Mouse (Mus musculus): ENCODE data around the gene Arglu1. TPM values are rescaled to one million over a fixed set of nuclear protein-coding genes. Genes with fewer than 3 reads are reported as not detected.

Arglu1 gene
- polyA plus RNA-seq, 1 experiment = 20.7 TPM

DNA sequence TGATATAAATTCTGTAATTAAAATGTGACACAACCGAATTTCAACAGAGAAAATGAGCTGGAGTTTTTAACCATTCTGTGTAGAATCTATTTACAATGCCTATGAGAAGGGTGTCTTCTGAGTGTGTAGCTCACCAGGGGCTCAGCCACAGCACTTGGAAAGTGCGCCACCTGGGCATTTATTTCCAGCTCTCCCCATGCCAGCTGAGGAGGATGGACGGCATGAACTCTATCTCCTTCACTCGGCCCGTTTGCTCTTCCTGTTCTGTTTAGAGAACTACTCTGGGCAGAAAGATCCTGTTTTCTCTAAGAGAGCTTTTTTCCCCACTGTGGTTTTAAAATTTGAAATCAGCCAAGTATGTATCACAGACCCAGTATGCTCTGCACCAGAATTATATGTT, 37.0 kb downstream of the Arglu1 start:
- no peaks in the 10 kb centered on the region for H3K27me3 ChIP-seq (ENCODE audit: control insufficient read depth, insufficient read depth, low read length)
- H3K4me1 ChIP-seq (ENCODE audit: control insufficient read depth, insufficient read depth, insufficient read length) = no peaks in the 10 kb centered on the region
- no peak overlapping the region for H3K4me3 ChIP-seq (ENCODE audit: extremely low read depth, insufficient read depth, insufficient read length)
- no peaks in the 10 kb centered on the region for H3K36me3 ChIP-seq (ENCODE audit: control insufficient read depth, insufficient read depth, low read length)
- TF ChIP-seq POLR2A (IDR thresholded peaks at IDR 0.05; ENCODE audit: low read depth, low read length) = no peak
- DNase-seq (ENCODE audit: low read depth in 1 of 2, low spot score in 2 of 2) = no peak
- 23% methylated on average over 5 of the region's 5 CpGs for WGBS
- no peak overlapping the region for H3K27ac ChIP-seq (ENCODE audit: insufficient read depth, low read length)

DNA sequence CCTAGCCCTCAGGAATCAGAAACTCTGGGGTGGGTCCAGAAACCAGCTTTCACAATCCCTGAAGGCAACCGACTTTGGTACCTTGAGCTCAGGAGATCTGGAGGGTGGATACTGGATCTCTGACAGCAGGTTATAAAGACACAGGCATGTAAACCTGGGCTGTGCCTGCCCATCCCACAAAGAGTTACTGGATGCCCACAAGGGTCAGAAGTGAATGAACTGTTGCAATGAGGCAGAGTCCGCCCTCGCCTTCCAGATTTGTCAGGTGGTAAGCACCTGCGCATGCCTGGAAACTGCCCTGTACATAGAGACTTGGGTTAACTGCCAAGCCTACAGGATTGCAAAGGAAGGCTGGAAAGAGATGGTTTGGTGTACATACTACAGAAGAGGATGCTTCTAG, 37.9 kb downstream of the Arglu1 start:
- Histone ChIP-seq H3K4me1 (ENCODE audit: control insufficient read depth, insufficient read depth, insufficient read length) (no peaks in the 10 kb centered on the region), H3K27me3 (ENCODE audit: control insufficient read depth, insufficient read depth, low read length) (no peaks in the 10 kb centered on the region), H3K4me3 (ENCODE audit: extremely low read depth, insufficient read depth, insufficient read length) (no peak overlapping the region), H3K36me3 (ENCODE audit: control insufficient read depth, insufficient read depth, low read length) (no peaks in the 10 kb centered on the region), H3K27ac (ENCODE audit: insufficient read depth, low read length) (no peak overlapping the region)
- no peak for DNase-seq (ENCODE audit: low read depth in 1 of 2, low spot score in 2 of 2)
- TF ChIP-seq POLR2A (IDR thresholded peaks at IDR 0.05; ENCODE audit: low read depth, low read length) = no peak
- TF ChIP-seq CTCF (IDR thresholded peaks at IDR 0.05; ENCODE audit: extremely low read depth, insufficient read depth, insufficient read length, insufficient replicate concordance) = no peak
- 97% methylated on average over 4 of the region's 4 CpGs for WGBS

GRCm38 (mm10) chr8:8649944-8650343, 40.4 kb downstream of the Arglu1 start:
- WGBS = 89% methylated on average over 8 of the region's 8 CpGs
- no peaks in the 10 kb centered on the region for H3K4me1 ChIP-seq (ENCODE audit: control insufficient read depth, insufficient read depth, insufficient read length)
- no peak for DNase-seq (ENCODE audit: low read depth in 1 of 2, low spot score in 2 of 2)
- TF ChIP-seq POLR2A (IDR thresholded peaks at IDR 0.05; ENCODE audit: low read depth, low read length) (no peak), CTCF (IDR thresholded peaks at IDR 0.05; ENCODE audit: extremely low read depth, insufficient read depth, insufficient read length, insufficient replicate concordance) (no peak)
- no peaks in the 10 kb centered on the region for H3K36me3 ChIP-seq (ENCODE audit: control insufficient read depth, insufficient read depth, low read length)
- H3K27ac ChIP-seq (ENCODE audit: insufficient read depth, low read length) = no peak overlapping the region
- H3K27me3 ChIP-seq (ENCODE audit: control insufficient read depth, insufficient read depth, low read length) = no peaks in the 10 kb centered on the region
- no peak overlapping the region for H3K4me3 ChIP-seq (ENCODE audit: extremely low read depth, insufficient read depth, insufficient read length)

GRCm38 (mm10) chr8:8649536-8649935, 40.8 kb downstream of the Arglu1 start:
- Histone ChIP-seq H3K27ac (ENCODE audit: insufficient read depth, low read length) (no peak overlapping the region), H3K4me1 (ENCODE audit: control insufficient read depth, insufficient read depth, insufficient read length) (no peaks in the 10 kb centered on the region), H3K36me3 (ENCODE audit: control insufficient read depth, insufficient read depth, low read length) (no peaks in the 10 kb centered on the region), H3K4me3 (ENCODE audit: extremely low read depth, insufficient read depth, insufficient read length) (no peak overlapping the region), H3K27me3 (ENCODE audit: control insufficient read depth, insufficient read depth, low read length) (no peaks in the 10 kb centered on the region)
- DNase-seq (ENCODE audit: low read depth in 1 of 2, low spot score in 2 of 2) = no peak
- TF ChIP-seq POLR2A (IDR thresholded peaks at IDR 0.05; ENCODE audit: low read depth, low read length) (no peak), CTCF (IDR thresholded peaks at IDR 0.05; ENCODE audit: extremely low read depth, insufficient read depth, insufficient read length, insufficient replicate concordance) (no peak)
- WGBS = 98% methylated on average over 3 of the region's 3 CpGs

GRCm38 (mm10) chr8:8648686-8649085, 41.6 kb downstream of the Arglu1 start:
- no peak for TF ChIP-seq CTCF (IDR thresholded peaks at IDR 0.05; ENCODE audit: extremely low read depth, insufficient read depth, insufficient read length, insufficient replicate concordance)
- TF ChIP-seq POLR2A (IDR thresholded peaks at IDR 0.05; ENCODE audit: low read depth, low read length) = no peak
- Histone ChIP-seq H3K4me3 (ENCODE audit: extremely low read depth, insufficient read depth, insufficient read length) (no peak overlapping the region), H3K27me3 (ENCODE audit: control insufficient read depth, insufficient read depth, low read length) (no peaks in the 10 kb centered on the region), H3K36me3 (ENCODE audit: control insufficient read depth, insufficient read depth, low read length) (no peaks in the 10 kb centered on the region), H3K4me1 (ENCODE audit: control insufficient read depth, insufficient read depth, insufficient read length) (no peaks in the 10 kb centered on the region), H3K27ac (ENCODE audit: insufficient read depth, low read length) (no peak overlapping the region)
- DNase-seq (ENCODE audit: low read depth in 1 of 2, low spot score in 2 of 2) = no peak
- 90% methylated on average over 7 of the region's 7 CpGs for WGBS

DNA sequence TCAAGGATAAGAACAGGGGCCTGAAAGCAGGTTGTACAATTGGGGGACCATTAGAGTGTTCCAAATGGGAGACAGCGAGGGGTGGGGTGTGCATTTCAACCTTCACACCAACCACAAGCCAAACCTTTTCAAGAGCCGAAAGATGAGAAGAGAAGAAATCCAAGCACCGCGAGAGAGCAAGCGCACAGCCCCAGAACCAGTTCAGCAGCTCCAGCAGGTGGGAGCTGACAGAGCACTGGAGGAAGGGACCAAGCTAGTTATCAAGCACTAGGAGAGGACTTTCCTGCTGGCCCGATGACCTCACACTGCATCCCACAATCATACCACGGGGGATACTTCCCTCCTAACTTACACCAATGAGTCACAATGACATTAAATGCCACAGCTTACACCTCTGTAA, 42.5 kb downstream of the Arglu1 start:
- no peaks in the 10 kb centered on the region for H3K36me3 ChIP-seq (ENCODE audit: control insufficient read depth, insufficient read depth, low read length)
- no peaks in the 10 kb centered on the region for H3K27me3 ChIP-seq (ENCODE audit: control insufficient read depth, insufficient read depth, low read length)
- no peak for TF ChIP-seq POLR2A (IDR thresholded peaks at IDR 0.05; ENCODE audit: low read depth, low read length)
- TF ChIP-seq CTCF (IDR thresholded peaks at IDR 0.05; ENCODE audit: extremely low read depth, insufficient read depth, insufficient read length, insufficient replicate concordance) = no peak
- no peak overlapping the region for H3K27ac ChIP-seq (ENCODE audit: insufficient read depth, low read length)
- DNase-seq (ENCODE audit: low read depth in 1 of 2, low spot score in 2 of 2) = no peak
- 79% methylated on average over 7 of the region's 7 CpGs for WGBS
- no peaks in the 10 kb centered on the region for H3K4me1 ChIP-seq (ENCODE audit: control insufficient read depth, insufficient read depth, insufficient read length)
- H3K4me3 ChIP-seq (ENCODE audit: extremely low read depth, insufficient read depth, insufficient read length) = no peak overlapping the region

GRCm38 (mm10) chr8:8647319-8647718, 43.0 kb downstream of the Arglu1 start:
- WGBS = 86% methylated on average over 3 of the region's 3 CpGs
- no peak overlapping the region for H3K4me3 ChIP-seq (ENCODE audit: extremely low read depth, insufficient read depth, insufficient read length)
- H3K27ac ChIP-seq (ENCODE audit: insufficient read depth, low read length) = no peak overlapping the region
- no peak for TF ChIP-seq POLR2A (IDR thresholded peaks at IDR 0.05; ENCODE audit: low read depth, low read length)
- no peak for TF ChIP-seq CTCF (IDR thresholded peaks at IDR 0.05; ENCODE audit: extremely low read depth, insufficient read depth, insufficient read length, insufficient replicate concordance)
- H3K27me3 ChIP-seq (ENCODE audit: control insufficient read depth, insufficient read depth, low read length) = no peaks in the 10 kb centered on the region
- H3K36me3 ChIP-seq (ENCODE audit: control insufficient read depth, insufficient read depth, low read length) = no peaks in the 10 kb centered on the region
- no peaks in the 10 kb centered on the region for H3K4me1 ChIP-seq (ENCODE audit: control insufficient read depth, insufficient read depth, insufficient read length)
- no peak for DNase-seq (ENCODE audit: low read depth in 1 of 2, low spot score in 2 of 2)
